Mouse (Mus musculus) hindbrain, embryonic 12.5 days (tissue): ENCODE measurements around the gene Etv4. TPM values are rescaled to one million over a fixed set of nuclear protein-coding genes. Genes with fewer than 3 reads are reported as not detected.

Experiments
- ATAC-seq: fragments of 200-750 bp; cut with Nextera tagmentation; 2 replicates; pipeline ENCODE4 v1.8.0; 2017; ENCODE audit warnings: moderate TSS enrichment; ENCODE audit not compliant: low FRiP score
- H3K27ac ChIP-seq: fragments of 300-500 bp; sonication (generic); 2 replicates; pipeline ENCODE4 v1.5.1; 2016; ENCODE audit warnings: mild to moderate bottlenecking
- H3K27me3 ChIP-seq: fragments of 300-500 bp; sonication (generic); 2 replicates; pipeline ENCODE4 v1.6.1; 2016; ENCODE audit warnings: mild to moderate bottlenecking
- H3K36me3 ChIP-seq: fragments of 300-500 bp; sonication (generic); 2 replicates; pipeline ENCODE4 v1.6.1; 2016; ENCODE audit warnings: mild to moderate bottlenecking
- H3K4me1 ChIP-seq: fragments of 300-500 bp; sonication (generic); 2 replicates; pipeline ENCODE4 v1.6.1; 2016
- H3K4me2 ChIP-seq: fragments of 300-500 bp; sonication (generic); replicated peaks from 2 replicates; pipeline ENCODE4 v1.6.1; 2016; ENCODE audit warnings: mild to moderate bottlenecking
- H3K4me3 ChIP-seq: fragments of 300-500 bp; sonication (generic); 2 replicates; pipeline ENCODE4 v1.5.1; 2016; ENCODE audit warnings: mild to moderate bottlenecking
- H3K9ac ChIP-seq: fragments of 300-500 bp; sonication (generic); 2 replicates; pipeline ENCODE4 v1.6.1; 2016; ENCODE audit warnings: mild to moderate bottlenecking, moderate library complexity
- H3K9me3 ChIP-seq: fragments of 300-500 bp; sonication (generic); replicated peaks from 2 replicates; pipeline ENCODE4 v1.6.1; 2016; ENCODE audit warnings: mild to moderate bottlenecking
- WGBS: fragments of 180-500 bp; shearing (Covaris S2); methylation state at CpG from one replicate; pipeline ENCODE4 v1.1.7; 2016; 5-methylcytosine and 5-hydroxymethylcytosine counted together
- polyA plus RNA-seq: library from polyadenylated mRNA; unstranded; fragments of >200 nt; fragmentation: Nextera tagmentation; extraction: Ambion mirVana; gene quantifications from 2 replicates; pipeline ENCODE4 v1.2.1, GENCODE M21; 2016

Etv4 gene
- 8.2 and 8.4 TPM in 2 replicates for polyA plus RNA-seq

- WGBS = under 1% methylated on average over 35 of the region's 35 CpGs
- peaks cover 89% of the 10 kb centered on the region for H3K27me3 ChIP-seq
- peaks cover 20% of the 10 kb centered on the region for H3K4me1 ChIP-seq
- H3K9ac ChIP-seq = peak within 1 kb of the TSS; percentile 69
- H3K4me2 ChIP-seq = peak within 1 kb of the TSS; percentile 97
- H3K9me3 ChIP-seq = no peaks in the 10 kb centered on the region
- H3K27ac ChIP-seq = peak within 1 kb of the TSS; percentile 55
- H3K4me3 ChIP-seq = peak within 1 kb of the TSS; percentile 51
- peak; percentile 96 for ATAC-seq
- no peaks in the 10 kb centered on the region for H3K36me3 ChIP-seq
Measured at GRCm38 (mm10) chr11:101785143-101785851, at the start of gene Etv4. Etv4 (minus strand) TSS chr11:101785371.

- no peak overlapping the region for H3K4me3 ChIP-seq
- no peak for ATAC-seq
- 65% methylated on average over 7 of the region's 7 CpGs for WGBS
- peaks cover 25% of the 10 kb centered on the region for H3K4me1 ChIP-seq
- H3K9ac ChIP-seq = no peak overlapping the region
- no peaks in the 10 kb centered on the region for H3K9me3 ChIP-seq
- H3K4me2 ChIP-seq = no peak overlapping the region
- H3K27ac ChIP-seq = peak overlapping the region; percentile 31
- no peaks in the 10 kb centered on the region; the same call in 1 of the 2 replicates for H3K27me3 ChIP-seq
- no peaks in the 10 kb centered on the region for H3K36me3 ChIP-seq
Measured at GRCm38 (mm10) chr11:101832001-101832400, 46.8 kb upstream of the Etv4 start.

- no peak overlapping the region for H3K9ac ChIP-seq
Measured at GRCm38 (mm10) chr11:101830616-101831015, 45.4 kb upstream of the Etv4 start.

GRCm38 (mm10) chr11:101830112-101830511, 44.9 kb upstream of the Etv4 start:
- no peaks in the 10 kb centered on the region for H3K9me3 ChIP-seq
- peak overlapping the region; percentile 18; the same call in 1 of the 2 replicates for H3K9ac ChIP-seq
- ATAC-seq = no peak
- H3K4me2 ChIP-seq = no peak overlapping the region
- H3K4me3 ChIP-seq = no peak overlapping the region
- 22% methylated on average over 10 of the region's 10 CpGs for WGBS
- H3K27ac ChIP-seq = peak overlapping the region; percentile 60
- no peaks in the 10 kb centered on the region for H3K36me3 ChIP-seq
- H3K27me3 ChIP-seq = no peaks in the 10 kb centered on the region; the same call in 1 of the 2 replicates
- peaks cover 25% of the 10 kb centered on the region for H3K4me1 ChIP-seq

More at GRCm38 (mm10) chr11:101830616-101831015, 45.4 kb upstream of the Etv4 start:
- WGBS = 64% methylated on average over 8 of the region's 8 CpGs
- no peak for ATAC-seq
- H3K4me2 ChIP-seq = no peak overlapping the region
- no peak overlapping the region for H3K4me3 ChIP-seq
- no peaks in the 10 kb centered on the region for H3K9me3 ChIP-seq
- H3K4me1 ChIP-seq = peaks cover 25% of the 10 kb centered on the region
- H3K27me3 ChIP-seq = no peaks in the 10 kb centered on the region; the same call in 1 of the 2 replicates
- no peaks in the 10 kb centered on the region for H3K36me3 ChIP-seq
- no peak overlapping the region for H3K27ac ChIP-seq

GRCm38 (mm10) chr11:101828718-101829117, 43.5 kb upstream of the Etv4 start:
- Histone ChIP-seq H3K9me3 (no peaks in the 10 kb centered on the region), H3K4me2 (no peak overlapping the region), H3K27me3 (no peaks in the 10 kb centered on the region; the same call in 1 of the 2 replicates), H3K4me3 (no peak overlapping the region), H3K9ac (no peak overlapping the region), H3K4me1 (peaks cover 25% of the 10 kb centered on the region), H3K27ac (no peak overlapping the region), H3K36me3 (no peaks in the 10 kb centered on the region)
- ATAC-seq = no peak
- 97% methylated on average over 4 of the region's 4 CpGs for WGBS

- ATAC-seq = no peak
- H3K9ac ChIP-seq = no peak overlapping the region
- no peaks in the 10 kb centered on the region for H3K4me1 ChIP-seq
- H3K4me2 ChIP-seq = no peak overlapping the region
- H3K4me3 ChIP-seq = no peak overlapping the region
- no peaks in the 10 kb centered on the region for H3K36me3 ChIP-seq
- 79% methylated on average over 3 of the region's 3 CpGs for WGBS
- no peak overlapping the region for H3K27ac ChIP-seq
- no peaks in the 10 kb centered on the region for H3K9me3 ChIP-seq
- H3K27me3 ChIP-seq = no peaks in the 10 kb centered on the region
Measured at GRCm38 (mm10) chr11:101823210-101823609, 38.0 kb upstream of the Etv4 start.

- H3K9me3 ChIP-seq = no peaks in the 10 kb centered on the region
- no peak overlapping the region for H3K9ac ChIP-seq
- H3K36me3 ChIP-seq = no peaks in the 10 kb centered on the region
- no peak for ATAC-seq
- no peak overlapping the region for H3K4me2 ChIP-seq
- H3K27ac ChIP-seq = no peak overlapping the region
- peaks cover under 1% of the 10 kb centered on the region; the same call in 1 of the 2 replicates for H3K4me1 ChIP-seq
- 45% methylated on average over 11 of the region's 11 CpGs for WGBS
- H3K4me3 ChIP-seq = no peak overlapping the region
- no peaks in the 10 kb centered on the region for H3K27me3 ChIP-seq
Measured at GRCm38 (mm10) chr11:101820899-101821298, 35.7 kb upstream of the Etv4 start.

GRCm38 (mm10) chr11:101819853-101820252, 34.7 kb upstream of the Etv4 start:
- Histone ChIP-seq H3K9ac (no peak overlapping the region), H3K4me3 (no peak overlapping the region), H3K4me1 (peaks cover 11% of the 10 kb centered on the region), H3K27me3 (no peaks in the 10 kb centered on the region), H3K27ac (no peak overlapping the region), H3K4me2 (no peak overlapping the region), H3K9me3 (no peaks in the 10 kb centered on the region), H3K36me3 (no peaks in the 10 kb centered on the region)
- no peak for ATAC-seq

GRCm38 (mm10) chr11:101815103-101816085, 30.2 kb upstream of the Etv4 start:
- Histone ChIP-seq H3K9ac (no peak overlapping the region), H3K27me3 (peaks cover 6% of the 10 kb centered on the region), H3K4me3 (no peak overlapping the region), H3K36me3 (no peaks in the 10 kb centered on the region), H3K4me2 (peak overlapping the region; percentile 42), H3K9me3 (no peaks in the 10 kb centered on the region), H3K4me1 (peaks cover 21% of the 10 kb centered on the region), H3K27ac (0 out of 2 replicates have a peak overlapping the region, but pooled peaks have one; percentile 48)
- ATAC-seq = 0 out of 2 replicates have a peak, but pooled peaks have one; percentile 19
- WGBS = 11% methylated on average over 22 of the region's 22 CpGs

GRCm38 (mm10) chr11:101814375-101815102, 29.4 kb upstream of the Etv4 start:
- H3K9ac ChIP-seq = peak overlapping the region; percentile 15
- H3K4me2 ChIP-seq = peak overlapping the region; percentile 42
- no peak overlapping the region for H3K27ac ChIP-seq
- H3K36me3 ChIP-seq = no peaks in the 10 kb centered on the region
- peak; percentile 54; the same call in 1 of the 2 replicates for ATAC-seq
- peaks cover 21% of the 10 kb centered on the region for H3K4me1 ChIP-seq
- no peaks in the 10 kb centered on the region for H3K9me3 ChIP-seq
- H3K27me3 ChIP-seq = peaks cover 9% of the 10 kb centered on the region
- peak overlapping the region; percentile 13 for H3K4me3 ChIP-seq
- WGBS = 8% methylated on average over 23 of the region's 23 CpGs

GRCm38 (mm10) chr11:101813259-101813658, 28.1 kb upstream of the Etv4 start:
- WGBS = 2% methylated on average over 7 of the region's 7 CpGs
- no peaks in the 10 kb centered on the region for H3K36me3 ChIP-seq
- no peak overlapping the region for H3K4me3 ChIP-seq
- peaks cover 16% of the 10 kb centered on the region for H3K27me3 ChIP-seq
- no peaks in the 10 kb centered on the region for H3K9me3 ChIP-seq
- ATAC-seq = no peak
- H3K4me1 ChIP-seq = peaks cover 21% of the 10 kb centered on the region
- no peak overlapping the region for H3K9ac ChIP-seq
- no peak overlapping the region for H3K4me2 ChIP-seq
- no peak overlapping the region for H3K27ac ChIP-seq
